Comparison of ENCODE assay signal across 8 mouse cellular contexts in genomic region chr15:88867368-88868023, GRCm38 (mm10). TPM values are rescaled to one million over a fixed set of nuclear protein-coding genes. Genes with fewer than 3 reads are reported as not detected.
DNase-seq lines count a peak whose midpoint lies in the region; ATAC-seq lines count a peak whose summit lies in the region.

No protein-coding gene starts in this region.

- no peak overlapping the region for H3K9ac ChIP-seq in midbrain, embryonic 14.5 days (replicated peaks; ENCODE audit: low read length)

- H3K4me1 ChIP-seq in heart, embryonic 10.5 days: peaks cover 63% of the 10 kb centered on the region
- peaks cover 12% of the 10 kb centered on the region for H3K4me1 ChIP-seq in midbrain, embryonic 14.5 days (ENCODE audit: control insufficient read depth, insufficient read depth, low read length)

- peak overlapping the region; percentile 28 for H3K4me3 ChIP-seq in heart, embryonic 10.5 days
- H3K4me3 ChIP-seq in midbrain, embryonic 14.5 days (replicated peaks; ENCODE audit: low read depth, low read length): no peak overlapping the region

- peak; percentile 65 for DNase-seq in gastrocnemius, adult 18-20 months (ENCODE audit: low spot score)
- DNase-seq in gastrocnemius, postnatal 10 days: no peak
- DNase-seq in R1 (ENCODE audit: low read depth, low spot score): peak; percentile 99
- DNase-seq in heart, embryonic 10.5 days (ENCODE audit: low spot score): peak; percentile 91
- peak; percentile 85 to 92 for DNase-seq in kidney, postnatal 25 days
- DNase-seq in splenic B cell, adult 2 months (ENCODE audit: low read depth, low spot score): peak; percentile 69
- no peak for DNase-seq in midbrain, embryonic 14.5 days
- no peak for DNase-seq in left cerebral cortex, postnatal 4 days

- no peak for ATAC-seq in midbrain, embryonic 14.5 days (ENCODE audit: low FRiP score, low TSS enrichment)

- 11% methylated on average over 5 of the region's 5 CpGs for WGBS in heart, embryonic 10.5 days
- 51% methylated on average over 5 of the region's 5 CpGs for WGBS in midbrain, embryonic 14.5 days

- H3K9me3 ChIP-seq in heart, embryonic 10.5 days: no peaks in the 10 kb centered on the region
- no peaks in the 10 kb centered on the region for H3K9me3 ChIP-seq in midbrain, embryonic 14.5 days (ENCODE audit: control insufficient read depth, low read length)

- peak overlapping the region; percentile 87 for H3K27ac ChIP-seq in heart, embryonic 10.5 days
- no peak overlapping the region for H3K27ac ChIP-seq in midbrain, embryonic 14.5 days (replicated peaks; ENCODE audit: low read depth, low read length)

- H3K4me2 ChIP-seq in midbrain, embryonic 14.5 days (ENCODE audit: low read length): no peak overlapping the region

- no peaks in the 10 kb centered on the region for H3K27me3 ChIP-seq in heart, embryonic 10.5 days (ENCODE audit: insufficient read depth, poor library complexity, severe bottlenecking)
- no peaks in the 10 kb centered on the region for H3K27me3 ChIP-seq in splenic B cell, adult 2 months (ENCODE audit: control insufficient read depth, insufficient read depth, low read length, poor library complexity, severe bottlenecking)
- H3K27me3 ChIP-seq in midbrain, embryonic 14.5 days (ENCODE audit: control insufficient read depth, insufficient read depth, low read length): no peaks in the 10 kb centered on the region

- peaks cover 34% of the 10 kb centered on the region for H3K36me3 ChIP-seq in heart, embryonic 10.5 days
- H3K36me3 ChIP-seq in splenic B cell, adult 2 months (ENCODE audit: control insufficient read depth, insufficient read depth, low read length, poor library complexity, severe bottlenecking): no peaks in the 10 kb centered on the region; the same call in 1 of the 2 replicates
- H3K36me3 ChIP-seq in midbrain, embryonic 14.5 days (ENCODE audit: control insufficient read depth, insufficient read depth, low read length): peaks cover 29% of the 10 kb centered on the region

- intact Hi-C loops in left cerebral cortex, postnatal 4 days (cut with DNase I): no loop called here

RNA-seq across cellular contexts. Expression of gene Pim3, which starts 5.5 kb away (rescaled TPM):
- 10 to 100 TPM; 24.1 to 37.3 TPM for total RNA-seq in gastrocnemius, adult 18-20 months (2021)
- 10 to 100 TPM; 14.8 to 19.4 TPM for total RNA-seq in gastrocnemius, postnatal 10 days (2021)
- 68.1 and 73.7 TPM in 2 replicates for polyA plus RNA-seq in heart, embryonic 10.5 days (2016; fragmentation: Nextera tagmentation; extraction: Ambion mirVana)
- polyA plus RNA-seq in midbrain, embryonic 14.5 days (2014; fragmentation: Nextera tagmentation; extraction: Ambion mirVana): 49.1 and 53.2 TPM in 2 replicates
- 10 to 100 TPM; 44.6 to 49.3 TPM for total RNA-seq in left cerebral cortex, postnatal 4 days (2021)

RNA-seq across cellular contexts. Expression of gene Creld2, which starts 48.0 kb away (rescaled TPM):
- total RNA-seq in gastrocnemius, adult 18-20 months (2021): 10 to 100 TPM in 1 of 2 experiments, 1 to 10 TPM in 1; 6.9 to 10.3 TPM
- 10 to 100 TPM in 1 of 2 experiments, 1 to 10 TPM in 1; 9.4 to 13.6 TPM for total RNA-seq in gastrocnemius, postnatal 10 days (2021)
- polyA plus RNA-seq in heart, embryonic 10.5 days (2016; fragmentation: Nextera tagmentation; extraction: Ambion mirVana): 98.6 and 126 TPM in 2 replicates
- polyA plus RNA-seq in midbrain, embryonic 14.5 days (2014; fragmentation: Nextera tagmentation; extraction: Ambion mirVana): 49.6 and 53.8 TPM in 2 replicates
- total RNA-seq in left cerebral cortex, postnatal 4 days (2021): 10 to 100 TPM; 26.2 to 35.6 TPM

RNA-seq across cellular contexts. Expression of gene Alg12, which starts 48.4 kb away (rescaled TPM):
- 1 to 10 TPM; 4.2 to 4.8 TPM for total RNA-seq in gastrocnemius, adult 18-20 months (2021)
- 1 to 10 TPM; 5.7 to 6.5 TPM for total RNA-seq in gastrocnemius, postnatal 10 days (2021)
- 14.6 and 15.2 TPM in 2 replicates for polyA plus RNA-seq in heart, embryonic 10.5 days (2016; fragmentation: Nextera tagmentation; extraction: Ambion mirVana)
- 7.1 and 8.1 TPM in 2 replicates for polyA plus RNA-seq in midbrain, embryonic 14.5 days (2014; fragmentation: Nextera tagmentation; extraction: Ambion mirVana)
- 10 to 100 TPM; 10.1 to 11.5 TPM for total RNA-seq in left cerebral cortex, postnatal 4 days (2021)

Comparison
In these comparisons a context has a peak if more than half of its experiments do, and no peak if none do; other contexts are left out.
1. DNase-seq: peak in gastrocnemius, adult 18-20 months (single experiment), R1 (single experiment), heart, embryonic 10.5 days (single experiment), kidney, postnatal 25 days (2 of 2) and splenic B cell, adult 2 months (single experiment); none in gastrocnemius, postnatal 10 days (single experiment), midbrain, embryonic 14.5 days (single experiment) and left cerebral cortex, postnatal 4 days (single experiment).